Mouse (Mus musculus) frontal cortex, postnatal 25 days (tissue): ENCODE measurements around the gene Mapk10.
A peak's percentile ranks its signal among the peaks of the same experiment; 100 is the strongest.

ENCODE experiments used
- DNase-seq, 2 experiments: peaks; one replicate each; pipeline ENCODE4 v3.0.0; 2022; ENCODE audit warnings: low spot score in 2 of 2

Mapk10 gene

GRCm38 (mm10) chr5:103050319-103050916 is 160.7 kb downstream of the Mapk10 start:
- DNase-seq, result no peak

- no peak for DNase-seq
Measured at GRCm38 (mm10) chr5:103048011-103048410, 163.1 kb downstream of the Mapk10 start.

DNA sequence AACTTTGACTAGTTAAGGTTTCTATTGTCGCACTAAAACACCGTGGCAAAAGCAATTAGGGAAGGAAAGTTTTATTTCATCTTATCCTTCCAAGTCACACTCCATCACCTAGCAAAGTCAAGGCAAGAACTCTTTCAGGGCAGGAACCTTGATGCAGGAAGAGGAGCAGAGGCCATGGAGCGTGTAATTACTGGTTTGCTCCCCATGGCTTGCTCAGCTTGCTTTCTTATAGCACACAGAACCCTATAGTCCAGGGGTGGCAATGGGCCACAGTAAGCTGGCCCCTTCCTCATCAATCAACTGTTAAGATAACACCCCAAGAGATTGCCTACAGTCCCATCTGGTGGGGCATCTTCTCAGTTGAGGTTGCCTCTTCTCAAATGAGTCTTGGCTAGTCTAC is 173.4 kb downstream of the Mapk10 start:
- DNase-seq, result no peak

GRCm38 (mm10) chr5:103028940-103029621 is 182.1 kb downstream of the Mapk10 start:
- DNase-seq, result peak in 1 of 2 experiments; percentile 51

DNA sequence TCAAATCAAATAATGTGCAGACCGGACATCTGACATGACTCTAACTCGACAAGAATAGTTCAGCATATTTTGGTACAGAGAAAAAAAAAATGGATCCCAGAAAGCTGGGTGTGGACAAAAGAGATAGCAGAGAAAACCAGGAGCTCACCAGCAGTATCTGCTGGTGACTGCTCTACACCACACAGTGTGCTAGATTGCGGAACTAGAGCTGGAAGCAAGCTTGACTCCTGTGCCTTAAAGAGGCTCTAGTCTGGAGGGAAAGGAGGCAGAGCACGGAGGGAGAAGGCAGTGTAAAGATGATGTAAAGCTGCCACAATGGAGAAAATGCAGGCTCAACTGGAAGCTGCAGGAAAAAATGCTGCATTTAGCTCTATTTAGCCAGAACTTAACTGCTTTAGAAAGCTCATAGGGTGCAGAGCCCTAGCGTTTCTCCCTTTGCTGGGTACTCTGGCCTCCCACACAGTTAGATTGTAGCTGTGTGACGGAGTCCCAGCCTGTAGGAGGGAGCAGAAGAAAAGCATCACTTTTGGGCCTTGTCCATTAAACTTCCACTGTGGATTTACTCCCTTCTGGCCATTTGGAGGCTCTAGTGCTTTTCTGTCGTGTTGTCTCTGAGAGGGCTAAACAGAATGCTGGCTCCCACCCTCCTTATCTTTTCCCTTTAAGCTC is 188.5 kb downstream of the Mapk10 start:
- no peak for DNase-seq

DNA sequence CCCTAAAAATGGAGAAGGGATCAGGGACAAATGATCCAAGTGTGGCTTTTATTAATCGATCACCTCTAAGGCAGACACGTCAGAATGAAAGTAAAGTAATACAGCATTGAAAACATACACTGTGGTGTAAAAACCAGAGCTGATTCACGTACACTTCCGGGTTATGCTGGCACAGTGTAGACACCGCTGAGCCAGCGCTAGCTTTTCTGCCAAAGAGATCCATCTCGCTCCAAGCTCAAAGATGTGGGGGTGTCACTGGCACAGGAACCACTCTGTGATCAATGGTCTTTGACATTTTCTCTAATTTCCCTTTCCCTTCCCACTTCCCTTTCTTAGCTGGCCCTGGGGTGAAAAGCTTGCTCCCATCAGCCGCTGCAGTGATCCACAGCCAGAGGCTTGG is 189.7 kb downstream of the Mapk10 start:
- no peak for DNase-seq

- DNase-seq, result no peak
Measured at GRCm38 (mm10) chr5:103020954-103021353, 190.2 kb downstream of the Mapk10 start.

DNA sequence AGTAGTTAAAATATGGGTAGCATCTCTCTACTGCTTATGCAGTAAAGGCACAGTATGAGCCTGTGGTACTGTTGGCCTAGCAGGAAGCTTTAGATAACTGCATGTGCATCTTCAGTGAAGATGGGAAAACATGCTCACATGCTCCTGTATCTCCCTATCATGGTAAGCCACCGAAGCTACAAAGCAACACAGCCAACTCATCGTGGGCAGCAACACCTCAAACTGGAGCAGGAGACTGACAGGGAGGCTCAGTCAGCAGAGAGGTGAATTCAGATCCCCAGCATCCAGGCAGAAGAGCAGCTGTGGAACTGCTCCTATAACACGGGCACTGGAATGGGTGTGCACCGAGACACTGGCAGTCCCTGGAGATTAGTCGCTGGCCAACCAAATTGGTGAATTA is 191.0 kb downstream of the Mapk10 start:
- DNase-seq, result no peak

GRCm38 (mm10) chr5:103017637-103018036 is 193.5 kb downstream of the Mapk10 start:
- no peak for DNase-seq

DNA sequence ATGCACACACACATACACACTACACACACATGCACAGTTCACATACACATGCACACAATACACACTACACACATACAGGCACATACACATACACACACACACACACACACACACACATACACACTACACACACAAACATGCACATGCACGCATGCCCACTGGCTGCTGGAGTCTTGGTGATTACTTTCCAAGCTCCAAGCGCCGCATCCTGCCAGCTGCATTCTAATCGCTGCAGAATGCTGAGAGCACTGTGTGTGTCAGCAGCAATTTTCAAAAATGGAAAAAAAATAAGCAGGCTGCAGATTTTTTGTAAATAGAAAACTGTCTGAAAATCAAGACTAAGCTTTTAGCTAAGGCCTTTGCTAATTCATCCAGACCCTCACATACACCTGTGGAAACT is 196.8 kb downstream of the Mapk10 start:
- no peak for DNase-seq

DNA sequence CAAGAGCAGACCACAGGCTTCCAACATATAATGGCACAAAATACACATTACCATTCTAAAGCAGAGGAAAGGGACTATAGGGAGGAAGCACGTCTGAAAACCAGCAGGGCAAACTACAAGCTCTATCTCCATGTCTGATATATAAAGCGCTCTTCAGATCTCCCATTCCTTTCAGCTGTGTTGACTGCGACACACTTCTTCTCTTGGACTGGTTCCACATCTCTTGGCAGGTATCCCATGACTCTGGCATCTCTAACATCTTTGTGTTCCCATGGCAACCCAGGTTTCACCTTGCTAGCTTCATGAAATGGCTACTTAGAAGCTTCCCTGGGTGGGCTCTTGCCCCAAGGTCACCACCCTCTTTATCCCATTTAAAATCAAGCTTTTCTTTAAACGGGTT is 202.2 kb downstream of the Mapk10 start:
- DNase-seq, result peak in 1 of 2 experiments; percentile 44

- DNase-seq, result no peak
Measured at GRCm38 (mm10) chr5:103002116-103002515, 209.0 kb downstream of the Mapk10 start.

GRCm38 (mm10) chr5:103000572-103000971 is 210.6 kb downstream of the Mapk10 start:
- DNase-seq, result no peak

DNA sequence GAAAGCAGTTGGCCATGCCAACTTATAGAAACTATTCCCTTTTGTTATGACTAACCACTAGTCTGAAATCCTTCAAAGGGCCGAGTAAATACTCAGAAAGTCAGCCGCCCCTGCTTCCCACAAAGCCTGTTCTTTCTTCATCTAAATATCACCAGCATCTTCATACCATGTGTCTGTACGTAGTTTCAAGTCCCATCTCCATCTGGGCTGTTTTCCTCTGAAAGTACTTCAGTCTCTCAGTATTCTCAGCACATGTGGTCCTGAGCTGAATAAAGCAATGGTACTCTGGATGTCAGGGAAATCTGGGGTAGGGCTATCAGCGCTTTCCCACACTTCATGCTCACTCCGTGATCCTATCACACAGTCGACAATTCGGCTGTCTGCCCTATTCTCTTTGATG is 212.6 kb downstream of the Mapk10 start:
- no peak for DNase-seq

DNA sequence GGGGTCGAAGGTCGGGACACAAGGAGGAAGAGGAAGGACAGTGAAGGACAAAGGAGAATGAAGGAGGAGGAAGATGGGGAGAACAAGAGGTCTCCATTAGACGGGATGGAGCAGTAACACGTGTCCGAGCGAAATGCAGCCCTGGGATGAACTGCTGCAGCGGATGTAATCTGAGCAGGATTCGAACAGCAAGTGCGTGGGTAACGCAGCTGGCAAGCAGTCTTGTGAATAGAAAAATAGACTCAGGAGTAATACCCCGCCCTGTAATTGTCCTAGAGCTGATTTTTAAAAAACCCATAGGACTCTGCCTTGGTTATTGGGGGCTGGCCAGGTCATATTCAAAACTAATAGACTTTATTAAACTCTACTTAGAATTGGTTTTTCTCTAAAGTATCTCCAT is 213.2 kb downstream of the Mapk10 start:
- DNase-seq, result no peak

GRCm38 (mm10) chr5:102996331-102996730 is 214.8 kb downstream of the Mapk10 start:
- DNase-seq, result no peak

GRCm38 (mm10) chr5:102995928-102996327 is 215.2 kb downstream of the Mapk10 start:
- no peak for DNase-seq

GRCm38 (mm10) chr5:102993951-102994350 is 217.2 kb downstream of the Mapk10 start:
- DNase-seq, result no peak

- DNase-seq, result no peak
Measured at GRCm38 (mm10) chr5:102991691-102992090, 219.4 kb downstream of the Mapk10 start.

GRCm38 (mm10) chr5:102978382-102978781 is 232.8 kb downstream of the Mapk10 start:
- no peak for DNase-seq

- no peak for DNase-seq
Measured at GRCm38 (mm10) chr5:102977138-102977537, 234.0 kb downstream of the Mapk10 start.

DNA sequence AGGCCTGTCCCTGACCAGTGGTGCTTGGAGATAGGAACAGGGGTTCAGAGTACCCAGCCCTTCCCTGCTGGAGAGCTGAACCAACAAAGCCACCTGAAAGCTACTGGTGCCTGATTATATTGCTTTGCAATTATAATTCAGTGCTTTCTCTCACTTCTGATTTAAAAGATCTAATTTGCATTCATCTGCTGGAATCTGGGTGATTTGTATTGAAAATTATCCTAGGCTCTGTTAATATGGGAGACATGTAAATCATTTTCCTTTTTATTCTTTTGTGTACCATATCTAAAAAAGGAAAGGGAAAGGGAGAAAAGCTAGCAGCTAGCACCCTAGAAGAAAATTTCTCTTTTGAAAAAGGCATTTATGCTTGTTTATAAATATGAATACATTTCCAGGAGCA is 234.6 kb downstream of the Mapk10 start:
- no peak for DNase-seq

DNA sequence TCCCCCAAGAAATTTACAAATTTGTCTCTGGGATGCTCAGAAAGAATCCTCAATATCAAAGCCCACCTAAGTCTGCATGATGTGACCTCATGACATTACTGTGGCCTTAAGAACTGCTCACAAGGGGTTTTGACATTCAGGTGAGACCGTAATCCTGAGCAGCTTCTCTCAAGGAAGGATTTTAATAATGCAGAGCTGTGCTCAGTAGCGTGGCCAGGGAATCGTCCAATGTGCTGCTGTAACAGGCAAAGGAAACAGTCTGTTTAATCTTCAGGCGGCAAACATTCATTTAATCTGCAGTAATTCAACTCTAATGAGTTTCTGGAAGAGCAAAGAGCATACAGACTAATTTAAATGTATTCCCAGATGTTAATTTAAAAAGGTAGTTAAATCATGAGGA is 236.7 kb downstream of the Mapk10 start:
- DNase-seq, result no peak
